In the genomic region with DNA sequence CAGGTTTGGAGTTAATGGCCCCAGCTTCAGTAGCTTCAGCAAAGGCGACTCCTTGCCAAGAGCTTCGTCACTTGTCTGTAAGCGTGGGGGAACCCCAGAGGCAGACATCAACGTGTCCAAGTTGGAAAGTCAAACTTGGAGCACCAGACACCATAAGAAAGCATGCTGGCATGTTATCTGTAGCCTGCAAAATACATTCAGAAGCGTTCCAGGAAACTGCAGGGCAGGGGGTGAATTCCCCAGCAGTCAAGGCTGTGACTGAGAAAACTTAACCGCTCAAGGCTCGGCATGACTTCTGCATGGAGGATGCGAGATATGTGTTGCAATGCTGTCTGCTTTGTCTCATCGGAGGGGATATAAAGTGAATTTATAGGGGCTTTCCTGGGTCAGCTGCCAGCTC, we compare ENCODE assay signal across 9 mouse cellular contexts.
A peak's percentile ranks its signal among the peaks of the same experiment; 100 is the strongest.
DNase-seq lines count a peak whose midpoint lies in the region; ATAC-seq and TF ChIP-seq lines count a peak whose summit lies in the region.
"Had no signal": no experiment of that assay in that cellular context is flagged by ENCODE, and none has a peak within 500 bp of the region (broad histone marks: within the 10 kb centered on the region; RNA-seq: fewer than 3 reads in every experiment).

No protein-coding gene starts in this region.

- no peak for TF ChIP-seq POLR2A in embryonic fibroblast, embryonic 13.5 days (IDR thresholded peaks at IDR 0.05; ENCODE audit: low read depth, low read length)

- no peak overlapping the region for H3K27ac ChIP-seq in limb, embryonic 13.5 days
- H3K27ac ChIP-seq in limb, embryonic 10.5 days, result no peak overlapping the region
- H3K27ac ChIP-seq in embryonic fibroblast, embryonic 13.5 days (ENCODE audit: insufficient read depth, low read length), result 0 out of 2 replicates have a peak overlapping the region, but pooled peaks have one; percentile 6
- H3K27ac ChIP-seq in heart, embryonic 15.5 days, result peak overlapping the region; percentile 62
- H3K27ac ChIP-seq: embryonic facial prominence, embryonic 15.5 days had no signal

- peak; percentile 30; the same call in 1 of the 2 replicates for ATAC-seq in limb, embryonic 13.5 days (ENCODE audit: low FRiP score, low read depth)
- peak; percentile 28 for ATAC-seq in heart, embryonic 15.5 days (replicated peaks; ENCODE audit: insufficient number of reproducible peaks, insufficient read depth, low FRiP score, low read depth)
- ATAC-seq in megakaryocyte progenitor cell, adult 5-6 weeks (replicated peaks; ENCODE audit: poor library complexity), result peak; percentile 51

- no peaks in the 10 kb centered on the region for H3K36me3 ChIP-seq in limb, embryonic 13.5 days
- no peaks in the 10 kb centered on the region for H3K36me3 ChIP-seq in limb, embryonic 10.5 days
- no peaks in the 10 kb centered on the region for H3K36me3 ChIP-seq in heart, embryonic 15.5 days
- H3K36me3 ChIP-seq: embryonic facial prominence, embryonic 15.5 days had no signal

- H3K4me3 ChIP-seq in limb, embryonic 13.5 days, result no peak overlapping the region
- no peak overlapping the region for H3K4me3 ChIP-seq in limb, embryonic 10.5 days
- H3K4me3 ChIP-seq in embryonic fibroblast, embryonic 13.5 days (ENCODE audit: insufficient read depth, low read length), result no peak overlapping the region
- H3K4me3 ChIP-seq in heart, embryonic 15.5 days, result no peak overlapping the region
- H3K4me3 ChIP-seq: embryonic facial prominence, embryonic 15.5 days; myocyte had no signal

- 27% methylated on average over 9 of the region's 9 CpGs for WGBS in limb, embryonic 13.5 days
- WGBS in limb, embryonic 10.5 days, result 64% methylated on average over 9 of the region's 9 CpGs
- 20% methylated on average over 9 of the region's 9 CpGs for WGBS in heart, embryonic 15.5 days

- H3K4me2 ChIP-seq in limb, embryonic 13.5 days (replicated peaks), result no peak overlapping the region; the same call in 1 of the 2 replicates
- H3K4me2 ChIP-seq in heart, embryonic 15.5 days, result peak overlapping the region; percentile 33
- H3K4me2 ChIP-seq: embryonic facial prominence, embryonic 15.5 days had no signal

- DNase-seq in limb, embryonic 10.5 days (ENCODE audit: low spot score), result no peak
- no peak for DNase-seq in cerebellum, postnatal 36 days
- no peak for DNase-seq in thymus, postnatal 10 days (ENCODE audit: low spot score in 2 of 2)

- no peak for TF ChIP-seq CTCF in embryonic fibroblast, embryonic 13.5 days (IDR thresholded peaks at IDR 0.05; ENCODE audit: borderline replicate concordance, insufficient read depth, low read length)

- H3K9me3 ChIP-seq in limb, embryonic 13.5 days, result no peaks in the 10 kb centered on the region
- no peaks in the 10 kb centered on the region for H3K9me3 ChIP-seq in limb, embryonic 10.5 days (replicated peaks)
- H3K9me3 ChIP-seq in heart, embryonic 15.5 days (replicated peaks), result no peaks in the 10 kb centered on the region
- H3K9me3 ChIP-seq: embryonic facial prominence, embryonic 15.5 days had no signal

- peak overlapping the region; percentile 19; the same call in 1 of the 2 replicates for H3K9ac ChIP-seq in limb, embryonic 13.5 days
- no peak overlapping the region for H3K9ac ChIP-seq in heart, embryonic 15.5 days
- H3K9ac ChIP-seq: embryonic facial prominence, embryonic 15.5 days had no signal

- H3K4me1 ChIP-seq in limb, embryonic 13.5 days, result peaks cover 70% of the 10 kb centered on the region
- peaks cover 60% of the 10 kb centered on the region for H3K4me1 ChIP-seq in limb, embryonic 10.5 days
- H3K4me1 ChIP-seq in embryonic fibroblast, embryonic 13.5 days (ENCODE audit: control insufficient read depth, insufficient read depth, low read length), result peaks cover 3% of the 10 kb centered on the region; the same call in 1 of the 2 replicates
- H3K4me1 ChIP-seq in heart, embryonic 15.5 days (replicated peaks), result peaks cover 67% of the 10 kb centered on the region

- H3K27me3 ChIP-seq in limb, embryonic 13.5 days, result peaks cover 32% of the 10 kb centered on the region
- H3K27me3 ChIP-seq in limb, embryonic 10.5 days (ENCODE audit: low read depth, poor library complexity, severe bottlenecking), result peaks cover 8% of the 10 kb centered on the region; the same call in 1 of the 2 replicates
- no peaks in the 10 kb centered on the region for H3K27me3 ChIP-seq in heart, embryonic 15.5 days
- H3K27me3 ChIP-seq: embryonic facial prominence, embryonic 15.5 days had no signal

Comparison
In these comparisons a context has a peak if more than half of its experiments do, and no peak if none do; other contexts are left out.
1. H3K27ac ChIP-seq: peak in embryonic fibroblast, embryonic 13.5 days (single experiment) and heart, embryonic 15.5 days (single experiment); none in limb, embryonic 13.5 days (single experiment) and limb, embryonic 10.5 days (single experiment).
2. Peak in every context shown above with its lines, with median percentiles within 50 percentile points of each other: ATAC-seq.